Mouse (Mus musculus) E14TG2a.4 (cell line): ENCODE results near the gene Cmas.

Experiments
- CTCF ChIP-seq: conservative IDR thresholded peaks from 2 replicates; pipeline ENCODE4 v1.5.1; 2014; ENCODE audit warnings: low read length
- NANOG ChIP-seq: IDR thresholded peaks from 2 replicates; pipeline ENCODE4 v1.6.1; 2014; ENCODE audit warnings: borderline replicate concordance, low read length, mixed read lengths
- POU5F1 ChIP-seq: IDR thresholded peaks from 2 replicates; pipeline ENCODE4 v1.6.1; 2014; ENCODE audit warnings: low read length, borderline replicate concordance

DNA sequence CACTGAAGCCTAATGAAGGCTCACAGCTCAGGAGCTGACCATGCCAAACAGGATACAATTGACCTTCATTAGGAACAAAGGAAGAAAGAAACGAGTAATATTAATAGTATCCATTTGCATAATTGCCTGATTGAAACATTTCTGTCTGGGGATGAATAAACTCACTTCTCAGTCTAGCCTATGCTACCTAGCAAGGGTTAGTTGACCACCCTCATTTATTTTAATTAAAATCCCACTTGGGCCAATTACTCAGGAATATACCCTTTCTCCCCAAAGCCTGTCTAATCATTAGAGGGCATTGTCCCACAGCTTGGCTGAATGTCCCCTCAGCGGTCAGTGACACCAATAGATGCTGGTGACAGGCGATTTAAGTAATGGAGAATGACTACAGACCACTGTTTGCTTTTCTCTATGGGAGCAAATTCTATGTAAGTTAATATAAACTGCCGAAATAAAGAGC lies 24.1 kb downstream of the Cmas start:
- TF ChIP-seq CTCF (no peak), POU5F1 (no peak), NANOG (no peak)
